Mouse (Mus musculus): ENCODE data around the gene Serpina3n. TPM values are rescaled to one million over a fixed set of nuclear protein-coding genes. Genes with fewer than 3 reads are reported as not detected.
"Not testable (repeated sequence)": the region's sequence is repeated elsewhere in the genome, so short reads cannot be mapped to it uniquely, and the experiment has no call there.

The Serpina3n gene
- polyA plus RNA-seq, 1 experiment = 95.8 TPM

DNA sequence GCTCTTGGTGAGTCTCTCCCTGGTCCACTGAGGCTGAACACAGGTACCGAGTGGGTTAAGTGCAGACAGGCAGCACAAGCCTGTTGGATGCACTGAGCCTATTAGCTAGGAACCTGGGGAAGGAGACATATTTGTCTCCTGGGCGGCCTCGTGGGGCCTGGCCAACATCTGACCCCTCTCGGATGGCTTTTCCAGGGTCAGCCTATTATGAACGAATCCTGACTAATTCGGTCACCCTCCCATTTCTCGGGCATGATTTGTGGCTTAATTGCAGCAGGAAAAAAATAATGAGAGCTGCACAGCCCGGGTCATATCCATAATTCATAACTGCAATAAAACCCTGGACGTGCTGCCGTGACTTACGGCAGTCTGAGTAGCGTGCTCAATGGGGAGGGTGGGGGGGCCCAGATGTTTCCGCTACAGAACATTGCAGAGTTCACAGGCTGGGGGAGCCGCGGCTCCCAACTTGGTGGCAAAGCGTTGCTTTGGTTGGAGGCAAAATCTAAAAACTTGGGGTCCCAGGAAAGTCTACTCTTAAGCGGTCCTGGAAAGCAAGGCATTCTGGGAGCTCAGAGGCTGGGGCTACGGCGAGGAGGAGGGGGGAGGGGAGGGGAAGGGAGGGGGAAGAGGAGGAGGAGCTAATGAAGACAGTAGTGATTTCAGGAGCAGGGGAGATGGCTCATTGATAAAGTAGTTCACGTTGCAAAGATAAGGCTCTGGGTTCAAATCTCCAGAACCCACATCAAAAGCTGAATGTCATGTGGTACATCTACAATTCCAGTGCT is 27.6 kb downstream of the Serpina3n start:
- DNase-seq (ENCODE audit: low spot score) = no peak

DNA sequence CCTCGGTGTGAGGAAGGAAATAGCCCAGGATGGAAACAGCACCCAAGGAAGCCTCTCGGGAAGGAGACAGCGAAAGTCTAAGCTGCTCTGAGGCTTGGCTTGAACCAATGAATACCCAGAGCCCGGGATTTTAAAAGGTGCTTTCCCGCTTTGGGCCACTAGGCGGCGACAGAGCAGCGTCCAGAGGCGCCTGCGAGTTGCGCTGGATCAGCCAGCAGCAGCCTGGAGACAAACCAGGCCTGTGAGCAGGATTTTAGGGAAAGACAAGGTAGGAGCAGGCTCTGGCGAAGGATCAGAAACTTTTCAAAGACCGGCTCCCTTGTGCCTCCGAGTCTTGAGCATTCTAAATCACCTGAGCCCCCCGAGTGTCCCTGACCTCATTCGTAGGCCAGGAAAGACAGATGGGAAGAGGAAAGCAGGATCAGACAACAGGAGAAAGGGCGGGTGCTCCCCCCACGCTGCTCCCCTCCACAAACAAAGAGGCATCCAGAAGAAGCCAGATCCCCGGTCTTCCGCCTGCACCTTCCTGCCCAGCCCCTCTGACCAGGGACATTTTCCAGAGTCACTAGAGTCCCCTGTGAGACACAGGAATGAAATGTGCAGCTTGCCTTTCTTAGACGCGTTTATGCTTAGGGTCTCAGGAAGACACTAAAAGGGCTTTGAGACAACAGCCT is 33.7 kb downstream of the Serpina3n start:
- DNase-seq (ENCODE audit: low spot score) = peak; percentile 74

DNA sequence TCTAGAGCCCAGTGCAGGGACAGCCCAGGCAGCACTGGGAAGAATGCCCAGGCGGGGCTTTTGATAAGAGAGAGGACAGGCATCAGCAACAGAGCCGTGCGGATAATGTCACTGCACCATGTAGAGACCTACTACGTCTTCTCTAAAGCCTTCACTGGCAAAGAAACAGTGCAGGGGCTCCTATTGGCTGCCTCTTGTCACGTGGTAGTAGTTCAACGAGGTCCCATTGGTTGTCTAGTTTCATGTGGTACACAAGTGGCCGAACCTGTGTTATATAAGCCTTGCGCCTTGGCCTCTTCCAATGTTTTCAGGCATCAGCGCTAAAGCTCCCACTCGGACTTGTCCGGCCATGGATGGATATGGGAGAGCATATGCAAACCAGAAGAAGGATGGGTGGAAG is 37.2 kb downstream of the Serpina3n start:
- DNase-seq (ENCODE audit: low spot score) = no peak

DNA sequence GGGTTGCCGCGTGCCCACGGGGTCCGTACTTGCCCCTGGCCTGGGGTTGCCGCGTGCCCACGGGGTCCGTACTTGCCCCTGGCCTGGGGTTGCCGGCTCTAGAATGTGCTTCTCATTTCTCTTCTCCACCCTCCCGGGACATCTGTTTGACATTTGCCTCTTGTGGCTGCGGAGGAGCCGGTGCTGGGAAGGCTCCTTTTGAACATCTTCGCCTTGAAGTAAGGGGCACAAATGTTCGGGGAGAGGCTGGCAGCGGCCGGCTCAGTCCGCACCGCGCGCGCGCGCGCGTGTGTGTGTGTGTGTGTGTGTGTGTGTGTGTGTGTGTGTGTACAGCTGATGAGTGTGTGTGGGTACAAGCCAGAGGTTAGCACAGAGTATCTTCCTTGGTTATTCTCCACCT is 40.5 kb downstream of the Serpina3n start:
- DNase-seq (ENCODE audit: low spot score) = not testable (repeated sequence)

DNA sequence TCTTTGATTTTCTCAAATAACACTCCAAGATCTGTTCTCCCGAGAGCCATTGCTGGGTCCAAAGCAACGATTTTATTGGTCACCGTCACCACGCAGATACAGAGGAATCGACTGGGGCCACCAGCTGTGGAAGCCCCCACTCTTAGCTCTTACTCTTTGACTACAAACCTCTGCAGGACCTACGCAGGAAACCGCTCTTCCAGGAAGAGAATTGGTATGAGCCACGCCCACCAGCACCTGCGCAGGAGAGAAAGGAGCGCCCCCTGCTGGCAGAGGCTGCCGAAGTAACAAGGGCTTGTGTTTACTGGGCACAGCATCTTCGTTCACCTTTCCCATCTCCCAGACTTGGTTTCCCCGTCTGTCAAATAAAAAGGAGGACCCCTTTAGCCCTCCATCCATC is 41.6 kb downstream of the Serpina3n start:
- DNase-seq (ENCODE audit: low spot score) = peak; percentile 30

DNA sequence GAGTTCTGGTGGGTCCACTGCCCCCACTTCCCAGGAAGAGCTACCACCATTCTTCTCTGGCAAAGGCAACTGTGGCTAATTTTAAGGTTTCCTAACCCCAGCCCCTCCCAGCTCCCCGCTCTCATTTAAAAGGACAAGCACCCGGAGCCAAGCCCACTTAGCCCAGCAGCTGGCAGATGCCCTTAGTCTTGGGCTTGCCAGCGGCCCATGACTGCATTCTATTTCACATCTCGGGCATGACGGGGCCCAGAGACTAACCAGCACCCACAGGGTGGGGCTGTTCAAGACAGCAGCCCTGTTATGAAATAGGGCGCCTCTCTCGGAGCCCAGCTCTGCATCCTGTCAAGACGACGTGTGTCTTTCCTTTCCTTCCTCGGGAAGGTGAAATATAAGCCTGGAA is 43.7 kb downstream of the Serpina3n start:
- DNase-seq (ENCODE audit: low spot score) = no peak

DNA sequence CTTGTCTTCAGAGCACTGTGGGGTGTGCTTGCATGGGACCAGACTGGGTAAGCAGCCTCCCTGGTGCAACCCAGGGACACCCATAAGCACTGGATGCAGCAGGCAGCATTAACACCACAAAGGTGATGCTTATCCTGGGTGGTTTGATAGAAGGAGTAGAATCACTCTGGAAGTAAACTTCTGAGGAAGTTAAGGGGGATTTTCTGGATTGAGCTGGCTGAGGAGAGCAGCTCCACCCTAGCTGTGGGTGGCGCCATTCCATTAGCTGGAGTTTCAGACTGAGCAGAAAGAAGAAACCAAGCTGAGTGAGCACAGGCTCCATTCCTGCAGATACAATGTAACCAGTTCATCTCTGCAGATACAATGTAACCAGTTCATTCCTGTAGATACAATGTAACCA is 46.5 kb downstream of the Serpina3n start:
- DNase-seq (ENCODE audit: low spot score) = no peak

DNA sequence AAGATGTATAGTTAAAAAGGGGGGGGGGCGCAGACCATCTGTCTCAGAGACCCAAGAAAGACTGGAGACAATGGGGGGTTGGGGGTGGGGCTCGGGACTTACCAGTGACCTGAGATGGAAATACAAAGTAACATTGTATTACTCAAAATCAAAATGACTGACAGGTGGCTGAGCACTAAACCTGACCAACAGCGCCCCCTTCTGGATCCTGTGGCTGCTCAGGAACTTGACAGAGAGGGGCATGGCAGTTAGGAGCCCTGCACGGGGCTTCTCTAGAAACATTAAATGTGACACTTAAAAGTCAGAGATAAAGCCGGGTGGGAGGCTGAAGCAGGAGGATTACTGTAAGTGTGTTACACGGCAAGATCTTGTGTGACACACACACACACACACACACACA is 52.8 kb downstream of the Serpina3n start:
- no peak for DNase-seq (ENCODE audit: low spot score)

DNA sequence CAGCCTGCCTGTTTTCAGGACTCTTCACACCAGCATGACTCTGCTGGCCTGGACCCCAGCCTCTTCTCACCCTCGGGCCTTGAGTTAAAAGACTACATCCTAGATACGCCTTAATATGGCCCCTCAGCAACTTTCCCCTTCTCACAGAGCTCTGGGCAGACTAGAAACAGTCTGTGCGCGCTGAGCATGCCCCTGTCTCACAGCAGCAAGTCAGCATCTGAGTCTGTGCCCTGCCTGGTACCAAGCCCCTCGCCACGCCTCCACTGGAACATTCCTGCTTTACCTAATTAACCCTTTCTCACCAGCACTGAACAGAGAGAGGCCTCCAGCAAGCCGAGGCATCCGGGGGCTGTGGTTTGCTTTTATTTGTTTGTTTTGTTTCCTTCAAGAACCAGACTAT is 54.8 kb downstream of the Serpina3n start:
- DNase-seq (ENCODE audit: low spot score) = no peak

Other genes starting within 250 kb of the Serpina3n start
- 0.43 and 1.2 TPM in 2 replicates for gene Serpina3f, start 192.2 kb upstream of the Serpina3n start, polyA plus RNA-seq (2012; rRNA removed)
- 12.6 and 18.0 TPM in 2 replicates for gene Serpina3g, start 170.5 kb upstream of the Serpina3n start, polyA plus RNA-seq (2012; rRNA removed)
- gene Serpina3i, start 143.6 kb upstream of the Serpina3n start, polyA plus RNA-seq (2012; rRNA removed) = 0.36 and 0.38 TPM in 2 replicates
- gene Serpina3j, start 92.2 kb upstream of the Serpina3n start, polyA plus RNA-seq (2012; rRNA removed) = 0.10 and 0.13 TPM in 2 replicates
- 0.22 and 0.25 TPM in 2 replicates for gene Serpina3k, start 68.2 kb upstream of the Serpina3n start, polyA plus RNA-seq (2012; rRNA removed)
- gene Serpina3m, start 68.2 kb upstream of the Serpina3n start, polyA plus RNA-seq (2012; rRNA removed) = 0.76 and 1.3 TPM in 2 replicates
- 0.04 TPM in 1 of 2 replicates, not detected in the other for gene Gsc, start 66.6 kb downstream of the Serpina3n start, polyA plus RNA-seq (2012; rRNA removed)

All from urinary bladder, adult 2 months (tissue).